Mouse (Mus musculus): ENCODE results near the gene Cbr4.

GRCm38 (mm10) chr8:61539828-61540500 lies 52.4 kb downstream of the Cbr4 start:
- no peak for TF ChIP-seq HCFC1 (IDR thresholded peaks at IDR 0.05; ENCODE audit: low read depth, low read length)
- TF ChIP-seq ETS1 (conservative IDR thresholded peaks at IDR 0.05; ENCODE audit: low read depth, low read length), result no peak
- TF ChIP-seq TBP (conservative IDR thresholded peaks at IDR 0.05; ENCODE audit: low read depth, low read length), result no peak

Data from CH12.LX (cell line).